Mouse (Mus musculus) urinary bladder, adult 2 months (tissue): ENCODE measurements around the gene Ucp3. TPM values are rescaled to one million over a fixed set of nuclear protein-coding genes. Genes with fewer than 3 reads are reported as not detected.
"Not testable (repeated sequence)": the region's sequence is repeated elsewhere in the genome, so short reads cannot be mapped to it uniquely, and the experiment has no call there.

Experiments
- DNase-seq: peaks from one replicate; pipeline ENCODE4 v3.0.0; 2022; ENCODE audit warnings: low spot score
- polyA plus RNA-seq: library from polyadenylated mRNA; depleted of rRNA; stranded (reverse); fragments of >200 nt; gene quantifications from 2 replicates; pipeline ENCODE4 v1.2.3, GENCODE M21; 2012

Gene Ucp3
- polyA plus RNA-seq, 1 experiment, result 1.3 TPM

DNA sequence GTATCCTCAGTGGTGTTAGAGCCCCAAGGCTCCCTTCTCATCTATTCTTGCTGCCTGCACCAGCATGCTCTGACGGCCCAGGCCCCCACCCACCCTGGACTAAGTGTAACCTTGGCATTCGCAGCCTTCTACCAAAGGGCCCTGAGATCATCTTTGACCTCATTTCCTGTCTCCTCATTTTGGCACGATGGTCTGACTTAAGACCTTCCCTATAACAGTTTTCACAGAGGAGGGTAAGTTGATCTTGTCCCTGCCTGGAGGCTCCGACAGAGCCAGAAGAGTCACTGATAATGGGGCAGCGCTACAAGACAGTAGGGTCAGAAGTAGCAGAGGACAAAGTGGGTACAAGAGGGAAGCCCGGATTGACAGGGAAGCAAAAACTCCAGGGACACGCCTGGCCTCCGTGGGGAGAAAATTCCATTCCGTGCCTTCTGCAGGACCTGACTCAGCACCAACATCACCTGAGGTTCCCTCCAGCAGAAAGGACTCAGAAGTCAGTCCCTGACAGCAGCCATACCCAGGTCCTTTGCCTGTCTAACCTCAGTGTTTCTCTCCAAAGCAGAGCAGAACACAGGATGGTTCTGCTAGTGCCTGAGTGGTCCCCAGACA is 1.2 kb downstream of the Ucp3 start:
- no peak for DNase-seq

DNA sequence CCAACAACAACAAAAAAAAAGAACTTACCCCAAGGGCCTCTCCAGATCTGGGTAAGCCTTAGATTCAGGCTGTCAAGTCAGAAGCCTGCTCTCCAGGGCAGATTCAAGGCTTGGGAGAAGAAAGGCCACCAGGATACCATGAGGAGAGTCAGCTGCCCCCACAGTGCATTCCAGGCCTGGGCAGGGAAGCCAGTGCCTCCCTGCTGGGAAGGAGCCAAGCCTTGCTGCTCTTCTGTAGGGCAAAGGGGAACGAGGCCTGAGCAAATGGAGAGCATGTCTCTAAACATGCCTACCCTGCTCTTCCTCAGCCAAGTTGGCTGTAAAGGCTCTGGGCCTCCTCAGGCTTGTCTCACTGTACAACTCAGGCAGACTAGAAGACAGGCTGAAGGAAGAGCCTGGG is 1.9 kb downstream of the Ucp3 start:
- DNase-seq, result no peak

DNA sequence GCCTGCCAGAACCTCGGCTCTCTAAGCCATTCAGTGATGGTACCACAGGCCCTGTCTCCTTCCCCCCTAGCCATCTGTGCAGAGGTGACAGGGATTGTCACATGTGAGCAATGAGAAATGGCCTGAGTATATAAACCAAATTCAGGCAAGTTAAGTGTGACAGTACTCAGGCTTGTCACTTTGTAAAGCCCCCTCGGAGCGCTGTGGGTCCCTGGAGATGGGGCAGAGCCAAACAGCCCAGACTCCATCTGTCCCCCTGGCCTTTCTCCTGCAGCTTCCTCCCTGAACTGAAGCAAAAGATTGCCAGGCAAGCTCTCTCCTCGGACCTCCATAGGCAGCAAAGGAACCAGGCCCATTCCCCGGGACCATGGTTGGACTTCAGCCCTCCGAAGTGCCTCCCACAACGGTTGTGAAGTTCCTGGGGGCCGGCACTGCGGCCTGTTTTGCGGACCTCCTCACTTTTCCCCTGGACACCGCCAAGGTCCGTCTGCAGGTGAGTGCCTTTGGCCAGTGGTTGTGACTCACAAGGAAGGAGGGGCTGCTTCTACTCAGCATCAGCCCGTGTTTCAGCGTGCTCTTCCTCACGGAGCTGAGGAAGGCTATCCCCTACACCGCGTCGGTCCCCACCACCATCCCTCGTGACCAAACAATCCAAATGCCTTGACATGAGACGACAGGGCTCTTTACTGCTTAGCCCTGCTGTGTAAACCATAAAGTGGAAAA is 6.5 kb downstream of the Ucp3 start:
- DNase-seq, result no peak

- DNase-seq, result no peak
Measured at GRCm38 (mm10) chr7:100479823-100480164, 7.0 kb downstream of the Ucp3 start.

DNA sequence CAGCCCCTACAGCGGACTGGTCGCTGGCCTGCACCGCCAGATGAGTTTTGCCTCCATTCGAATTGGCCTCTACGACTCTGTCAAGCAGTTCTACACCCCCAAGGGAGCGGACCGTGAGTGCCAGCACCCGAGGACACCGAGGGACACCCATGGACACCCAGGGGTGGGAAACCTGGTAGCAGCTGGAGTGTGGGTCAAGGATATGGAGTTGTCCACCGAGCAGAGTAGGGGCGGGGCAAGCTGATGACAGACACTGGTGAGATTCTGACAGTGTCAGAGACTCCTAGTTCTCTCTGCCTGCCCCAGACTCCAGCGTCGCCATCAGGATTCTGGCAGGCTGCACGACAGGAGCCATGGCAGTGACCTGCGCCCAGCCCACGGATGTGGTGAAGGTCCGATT is 7.4 kb downstream of the Ucp3 start:
- DNase-seq, result no peak

- not testable (repeated sequence) for DNase-seq
Measured at GRCm38 (mm10) chr7:100482046-100482445, 9.3 kb downstream of the Ucp3 start.

DNA sequence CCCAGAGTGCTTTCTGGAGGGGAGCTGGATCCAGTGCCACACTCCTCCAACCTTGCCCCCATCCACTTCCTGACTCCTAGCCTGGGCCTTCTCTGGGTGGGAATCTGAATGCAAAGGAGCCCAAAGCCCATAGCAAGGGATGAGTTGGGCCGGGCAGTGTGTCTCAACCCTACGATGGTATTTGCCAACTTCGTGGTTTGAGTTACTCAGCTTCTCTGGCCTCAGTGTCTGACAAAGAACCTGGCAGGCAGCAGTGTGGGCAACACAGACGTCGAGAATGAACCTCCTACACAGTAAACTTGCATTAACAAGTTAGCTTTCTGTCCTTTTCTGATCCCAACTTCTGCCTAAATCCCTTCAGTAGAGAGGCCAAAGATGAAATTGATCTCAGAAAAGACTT is 11.7 kb downstream of the Ucp3 start:
- no peak for DNase-seq

- DNase-seq, result no peak
Measured at GRCm38 (mm10) chr7:100487301-100487700, 14.5 kb downstream of the Ucp3 start.

DNA sequence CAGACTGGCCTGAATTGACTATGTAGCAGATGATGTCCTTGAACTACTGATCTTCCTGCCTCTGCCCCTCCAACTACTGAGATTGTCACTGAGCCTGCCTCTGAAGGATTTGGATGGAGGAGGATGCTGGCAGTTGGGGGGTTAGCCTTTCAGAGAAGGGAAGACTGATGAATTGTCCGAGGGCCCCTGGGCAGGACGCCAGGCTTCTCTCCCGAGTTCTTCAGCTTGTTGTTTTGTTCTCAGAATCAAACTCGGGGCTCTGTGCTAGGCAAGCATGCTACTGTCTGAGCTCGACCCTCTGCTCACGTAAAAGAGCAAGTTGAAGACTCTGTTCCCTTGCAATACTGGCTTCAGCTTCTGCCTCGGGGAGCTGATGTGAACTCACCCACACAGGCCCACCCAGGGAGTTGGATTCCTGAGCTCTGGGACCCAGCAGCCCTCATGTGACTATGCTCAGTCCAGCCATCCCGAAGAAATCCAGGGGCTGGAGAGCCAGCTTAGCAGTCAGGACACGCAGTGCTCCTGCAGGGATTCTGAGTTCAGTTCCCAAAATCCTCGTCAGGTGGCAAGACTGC is 15.8 kb downstream of the Ucp3 start:
- no peak for DNase-seq

DNA sequence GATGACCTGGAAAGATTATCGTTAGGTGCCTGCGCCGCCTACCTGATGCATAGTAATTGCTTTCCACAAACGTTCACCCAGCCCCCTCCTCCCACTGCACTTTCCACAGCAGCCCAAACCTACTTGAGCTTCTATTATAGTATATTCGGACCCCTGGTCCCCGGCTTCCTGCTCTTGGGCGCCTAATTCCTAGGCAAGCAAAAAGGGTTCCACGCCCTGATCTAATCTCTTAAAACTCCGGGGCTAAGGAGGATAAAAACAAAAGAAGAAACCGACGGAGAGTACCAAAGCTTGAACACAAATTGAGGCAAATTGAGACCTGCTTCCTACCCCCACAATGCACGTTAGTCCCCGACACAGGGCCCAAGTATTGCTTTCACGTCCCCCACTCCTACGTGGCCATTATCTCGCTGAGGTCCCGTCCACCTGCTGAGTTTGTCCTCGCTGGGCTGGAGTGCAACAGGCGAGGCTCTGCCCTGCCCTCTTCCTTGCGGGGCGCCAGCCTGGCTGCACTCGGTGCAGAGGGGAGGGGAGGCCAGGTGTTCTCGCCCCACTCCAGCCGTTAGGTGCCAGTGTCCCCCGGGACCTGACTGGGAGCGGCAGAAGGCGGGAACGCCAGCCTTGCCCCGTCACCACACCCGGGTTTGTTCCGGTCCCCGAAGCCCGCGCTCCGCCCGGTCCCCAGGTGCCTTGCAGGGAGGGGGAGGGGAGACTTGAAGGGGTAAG is 19.8 kb downstream of the Ucp3 start:
- DNase-seq, result peak; percentile 78

DNA sequence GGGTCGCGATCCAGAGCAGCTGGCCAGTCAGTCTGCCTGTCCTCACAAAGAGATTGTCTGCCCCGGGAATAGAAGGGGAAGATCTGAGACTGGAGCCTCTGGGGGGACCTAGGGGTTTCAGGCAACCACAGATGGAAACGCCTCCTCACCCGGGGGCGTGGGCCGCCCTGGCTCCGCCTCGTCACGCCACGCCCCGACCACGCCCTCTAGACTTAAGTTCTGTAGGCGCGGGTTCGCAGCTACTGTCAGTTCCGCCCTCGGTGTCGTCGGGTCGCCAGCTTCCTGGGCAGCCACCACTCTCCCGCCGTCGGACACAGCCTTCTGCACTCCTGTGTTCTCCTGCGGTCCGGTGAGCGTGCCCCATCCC is 20.3 kb downstream of the Ucp3 start, which contains the start of gene Ucp2:
TSS of gene Ucp2 (plus strand) at position 221 of the 367 bp plus-strand sequence.
- DNase-seq, result no peak

- DNase-seq, result no peak
Measured at GRCm38 (mm10) chr7:100493484-100494414, 21.0 kb downstream of the Ucp3 start.

DNA sequence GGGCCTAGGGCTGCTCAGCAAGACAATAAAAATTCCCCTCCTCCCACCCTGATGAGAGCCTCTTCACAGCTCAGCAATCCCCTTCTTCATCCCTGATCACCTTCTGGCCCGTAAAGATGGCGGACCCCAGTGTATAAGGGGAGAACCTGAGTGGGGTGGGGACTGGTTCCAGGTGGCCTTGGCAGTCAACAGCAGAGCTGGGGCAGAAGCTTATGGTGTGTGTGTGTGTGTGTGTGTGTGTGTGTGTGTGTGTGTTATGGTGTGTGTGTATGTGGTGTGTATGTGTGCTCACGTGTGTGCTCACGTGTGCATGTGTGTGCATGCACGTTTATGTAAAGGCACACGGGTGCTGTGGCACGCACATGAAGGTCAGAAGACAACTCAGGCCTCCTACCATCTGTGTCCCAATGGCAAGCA is 21.6 kb downstream of the Ucp3 start:
- DNase-seq, result no peak

DNA sequence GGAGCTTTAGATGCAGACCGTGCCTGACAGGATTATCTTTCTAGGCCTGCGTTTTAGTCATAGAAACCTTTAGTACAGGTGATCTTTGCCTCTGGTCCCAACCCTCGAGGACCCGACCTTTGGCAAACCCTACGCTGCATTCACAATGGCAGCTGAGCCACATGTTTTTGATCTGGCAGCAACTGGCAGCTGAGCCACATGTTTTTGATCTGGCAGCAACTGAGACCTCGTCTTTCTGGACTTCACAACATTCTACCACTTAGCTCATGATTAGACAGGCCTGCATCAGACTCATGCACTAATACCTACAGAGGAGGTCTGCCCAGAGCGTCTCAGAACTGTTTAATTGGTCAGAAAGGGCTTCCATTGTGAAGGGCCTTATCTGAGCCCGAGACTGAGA is 22.3 kb downstream of the Ucp3 start:
- DNase-seq, result no peak

- DNase-seq, result no peak
Measured at GRCm38 (mm10) chr7:100495581-100496251, 22.9 kb downstream of the Ucp3 start.

DNA sequence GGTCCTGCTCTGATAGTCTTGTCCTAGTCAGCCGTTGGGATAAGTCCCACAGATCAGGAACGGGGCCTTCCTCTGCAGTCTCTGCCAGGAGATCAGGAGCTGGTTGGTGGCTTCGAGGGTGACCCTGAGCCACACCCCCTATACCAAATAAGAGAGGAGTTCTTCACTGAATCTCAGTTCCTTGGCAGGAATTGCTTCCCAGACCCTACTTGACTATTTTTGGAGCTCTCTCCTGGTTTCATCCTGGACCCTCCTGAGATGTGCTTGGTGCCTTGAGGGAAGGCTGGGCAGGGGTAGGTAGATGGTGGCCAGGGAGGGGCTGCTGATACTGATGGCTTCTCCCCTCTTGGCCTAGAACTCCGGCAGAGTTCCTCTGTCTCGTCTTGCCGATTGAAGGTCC is 23.6 kb downstream of the Ucp3 start:
- DNase-seq, result no peak

GRCm38 (mm10) chr7:100496791-100497190 is 24.0 kb downstream of the Ucp3 start:
- DNase-seq, result no peak

DNA sequence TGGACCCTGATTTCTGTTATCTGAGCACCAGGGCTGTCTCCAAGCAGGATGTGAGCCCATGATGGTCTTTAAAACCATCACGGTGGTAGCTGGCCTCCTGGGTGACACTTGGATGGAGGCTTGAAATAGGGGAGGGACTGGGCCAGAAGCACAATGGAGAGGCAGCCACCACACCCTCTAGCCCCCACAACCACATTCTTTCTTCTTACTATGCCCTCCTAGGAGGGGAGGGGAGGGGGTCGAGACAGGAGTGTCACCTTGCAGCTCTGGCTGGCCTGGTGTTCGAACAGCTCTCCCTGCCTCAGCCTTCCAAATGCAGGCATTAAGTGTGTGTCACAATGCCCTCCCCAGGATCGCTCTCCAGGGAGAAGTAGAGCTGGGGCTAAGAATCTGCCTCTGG is 24.6 kb downstream of the Ucp3 start:
- DNase-seq, result no peak

- DNase-seq, result no peak
Measured at GRCm38 (mm10) chr7:100497982-100498381, 25.2 kb downstream of the Ucp3 start.

GRCm38 (mm10) chr7:100499465-100499864 is 26.7 kb downstream of the Ucp3 start:
- no peak for DNase-seq
